Mouse (Mus musculus) myocyte (in vitro differentiated cells): Measurements from ENCODE around the gene Zc3h18.

ENCODE experiments used
- POLR2A ChIP-seq: IDR thresholded peaks from one replicate; pipeline ENCODE4 v1.6.1; 2011; ENCODE audit warnings: low read depth, mild to moderate bottlenecking, control low read depth, moderate library complexity; ENCODE audit not compliant: insufficient read length
- USF1 ChIP-seq: IDR thresholded peaks from one replicate; pipeline ENCODE4 v1.6.1; 2011; ENCODE audit warnings: low read depth, mild to moderate bottlenecking, control low read depth, moderate library complexity

DNA sequence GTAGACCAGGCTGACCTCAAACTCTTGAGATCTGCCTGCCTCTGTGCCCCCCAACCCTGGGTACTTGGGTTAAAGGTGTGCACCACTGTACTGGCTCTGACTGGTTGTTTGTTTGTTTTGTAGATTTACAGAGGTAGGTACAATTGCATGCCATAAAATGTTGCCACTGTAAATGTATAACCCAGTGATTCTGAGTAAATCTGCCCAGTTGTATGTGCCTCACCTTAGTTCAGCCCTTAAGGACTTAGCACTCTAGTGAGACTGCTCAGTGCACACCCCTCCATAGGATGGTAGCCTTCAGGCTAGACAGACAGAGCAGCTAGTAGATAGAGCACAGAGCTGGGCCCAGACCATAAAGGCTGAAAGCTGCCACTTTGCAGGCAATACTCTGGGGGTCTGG lies 17.3 kb downstream of the Zc3h18 start:
- TF ChIP-seq POLR2A: no peak
- TF ChIP-seq USF1: no peak
